Mouse (Mus musculus) megakaryocyte progenitor cell, adult 5-6 weeks (primary cell): ENCODE measurements around the gene Tgm6. TPM values are rescaled to one million over a fixed set of nuclear protein-coding genes. Genes with fewer than 3 reads are reported as not detected.

Source experiments
- ATAC-seq: replicated peaks from 2 replicates; pipeline ENCODE4 v1.8.0; 2016; ENCODE audit warnings: mild to moderate bottlenecking, moderate TSS enrichment, inconsistent platforms; ENCODE audit not compliant: poor library complexity
- total RNA-seq, 2 experiments: library from RNA; stranded (forward) in 1 of 2; stranded (reverse) in 1 of 2; fragments of 157-497, 149-512 nt in 1 of 2; fragments of 200-1000 nt in 1 of 2; gene quantifications; 2 replicates each; pipeline versions ENCODE4 v1.2.3 to v1.2.4; 2015 to 2017

Gene Tgm6
- total RNA-seq, 2 experiments from 2014 or later: not detected

GRCm38 (mm10) chr2:130178381-130178705 is 66.1 kb downstream of the Tgm6 start:
- ATAC-seq: 0 out of 2 replicates have a peak, but pooled peaks have one; percentile 4

- ATAC-seq: peak; percentile 89
Measured at GRCm38 (mm10) chr2:130178706-130179506, 66.7 kb downstream of the Tgm6 start, which contains the start of gene Snrpb. Gene Snrpb, minus strand, starts transcription at chr2:130179403.

- ATAC-seq: peak; percentile 43
Measured at GRCm38 (mm10) chr2:130179507-130180019, 67.3 kb downstream of the Tgm6 start.

DNA sequence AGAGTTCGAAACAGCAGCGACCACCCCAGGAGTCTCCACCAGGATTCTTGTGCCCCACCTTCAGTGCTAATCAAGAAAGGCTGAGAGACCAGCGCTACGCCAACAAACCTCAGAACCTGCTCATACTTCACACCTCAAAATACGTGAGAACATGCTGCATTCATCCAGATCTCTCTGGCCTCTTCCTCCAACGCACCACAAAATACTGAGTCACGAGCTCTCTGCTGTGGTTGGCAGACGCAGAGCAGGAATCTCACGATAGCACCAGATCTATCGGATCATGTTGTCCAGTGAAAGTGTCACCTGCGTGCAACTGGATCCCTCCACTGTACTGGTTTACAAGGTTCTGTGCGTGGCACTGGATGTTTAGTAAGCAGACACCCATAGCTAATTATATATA is 76.2 kb downstream of the Tgm6 start:
- no peak for ATAC-seq

GRCm38 (mm10) chr2:130194894-130195293 is 82.7 kb downstream of the Tgm6 start, which contains the start of gene Tmc2:
Gene Tmc2, plus strand, starts transcription at chr2:130195194.
- ATAC-seq: no peak

GRCm38 (mm10) chr2:130200961-130201360 is 88.7 kb downstream of the Tgm6 start:
- ATAC-seq: no peak

Other genes starting within 250 kb of the Tgm6 start
- gene Tgm3, start 100.1 kb upstream of the Tgm6 start, total RNA-seq (2015): 0.15 and 0.44 TPM in 2 replicates
- 0.04 and 0.17 TPM in 2 replicates for gene Tgm3, start 100.1 kb upstream of the Tgm6 start, total RNA-seq (2017)
- 269 and 277 TPM in 2 replicates for gene Snrpb, start 67.0 kb downstream of the Tgm6 start, total RNA-seq (2015)
- gene Snrpb, start 67.0 kb downstream of the Tgm6 start, total RNA-seq (2017): 178 and 224 TPM in 2 replicates
- not detected in 2 replicates for gene Tmc2, start 82.8 kb downstream of the Tgm6 start, total RNA-seq (2015)
- gene Tmc2, start 82.8 kb downstream of the Tgm6 start, total RNA-seq (2017): not detected in 2 replicates
- 433 and 507 TPM in 2 replicates for gene Nop56, start 162.0 kb downstream of the Tgm6 start, total RNA-seq (2015)
- gene Nop56, start 162.0 kb downstream of the Tgm6 start, total RNA-seq (2017): 455 and 508 TPM in 2 replicates
- gene Idh3b, start 172.1 kb downstream of the Tgm6 start, total RNA-seq (2015): 160 and 172 TPM in 2 replicates
- 108 and 165 TPM in 2 replicates for gene Idh3b, start 172.1 kb downstream of the Tgm6 start, total RNA-seq (2017)
- not detected in 2 replicates for gene Ebf4, start 182.8 kb downstream of the Tgm6 start, total RNA-seq (2015)
- gene Ebf4, start 182.8 kb downstream of the Tgm6 start, total RNA-seq (2017): not detected in 2 replicates